Mouse (Mus musculus) myocyte (in vitro differentiated cells): ENCODE measurements around the gene Dnajb6. TPM values are rescaled to one million over a fixed set of nuclear protein-coding genes. Genes with fewer than 3 reads are reported as not detected.
A peak's percentile ranks its signal among the peaks of the same experiment; 100 is the strongest.

Experiments used
- H3K27me3 ChIP-seq: one replicate; pipeline ENCODE4 v1.6.1; 2011; ENCODE audit not compliant: control insufficient read depth, insufficient read depth, insufficient read length
- H3K36me3 ChIP-seq: one replicate; pipeline ENCODE4 v1.6.1; 2011; ENCODE audit not compliant: control insufficient read depth, insufficient read depth
- H3K4me2 ChIP-seq: one replicate; pipeline ENCODE4 v1.6.1; 2011; ENCODE audit warnings: low read depth, control low read depth
- H3K4me3 ChIP-seq: one replicate; pipeline ENCODE4 v1.5.1; 2011; ENCODE audit warnings: mild to moderate bottlenecking, control low read depth, moderate library complexity
- H3K79me2 ChIP-seq: one replicate; pipeline ENCODE4 v1.6.1; 2011; ENCODE audit not compliant: control insufficient read depth, insufficient read depth
- H3ac ChIP-seq: one replicate; pipeline ENCODE4 v1.6.1; 2011; ENCODE audit not compliant: control insufficient read depth, insufficient read length
- CEBPB ChIP-seq: IDR thresholded peaks from 2 replicates; pipeline ENCODE4 v1.6.1; 2011; ENCODE audit warnings: mild to moderate bottlenecking, moderate library complexity; ENCODE audit not compliant: poor library complexity, insufficient read depth, severe bottlenecking
- E2F4 ChIP-seq: IDR thresholded peaks from one replicate; pipeline ENCODE4 v1.6.1; 2011; ENCODE audit warnings: mild to moderate bottlenecking, control low read depth, moderate library complexity; ENCODE audit not compliant: insufficient read depth
- MAX ChIP-seq: IDR thresholded peaks from one replicate; pipeline ENCODE4 v1.6.1; 2011; ENCODE audit warnings: low read depth, mild to moderate bottlenecking, control low read depth
- MYOD1 ChIP-seq, 3 experiments: IDR thresholded peaks; one replicate each; pipeline ENCODE4 v1.6.1; 2011; ENCODE audit warnings: control low read depth in 2 of 3, low read depth in 2 of 3, mild to moderate bottlenecking in 2 of 3, moderate library complexity in 1 of 3; ENCODE audit not compliant: insufficient read length in 2 of 3, control insufficient read depth in 1 of 3
- MYOG ChIP-seq, 3 experiments: IDR thresholded peaks; one replicate each; pipeline ENCODE4 v1.6.1; 2011; ENCODE audit warnings: control low read depth in 2 of 3, low read depth in 2 of 3, mild to moderate bottlenecking in 2 of 3; ENCODE audit not compliant: insufficient read length in 2 of 3, control insufficient read depth in 1 of 3, insufficient read depth in 1 of 3
- POLR2A ChIP-seq: IDR thresholded peaks from one replicate; pipeline ENCODE4 v1.6.1; 2011; ENCODE audit warnings: low read depth, mild to moderate bottlenecking, control low read depth, moderate library complexity; ENCODE audit not compliant: insufficient read length
- POLR2AphosphoS2 ChIP-seq: IDR thresholded peaks from one replicate; pipeline ENCODE4 v1.6.1; 2011; ENCODE audit warnings: low read depth, control low read depth; ENCODE audit not compliant: insufficient read length
- REST ChIP-seq: IDR thresholded peaks from one replicate; pipeline ENCODE4 v1.6.1; 2011; ENCODE audit warnings: mild to moderate bottlenecking, control low read depth, moderate library complexity; ENCODE audit not compliant: insufficient read depth, insufficient read length
- SRF ChIP-seq: IDR thresholded peaks from one replicate; pipeline ENCODE4 v1.6.1; 2011; ENCODE audit warnings: low read depth; ENCODE audit not compliant: control insufficient read depth, insufficient read length
- TCF12 ChIP-seq: IDR thresholded peaks from one replicate; pipeline ENCODE4 v1.6.1; 2011; ENCODE audit warnings: mild to moderate bottlenecking, control low read depth; ENCODE audit not compliant: poor library complexity, insufficient read depth, severe bottlenecking
- TCF3 ChIP-seq: IDR thresholded peaks from one replicate; pipeline ENCODE4 v1.6.1; 2011; ENCODE audit warnings: low read depth, control low read depth; ENCODE audit not compliant: insufficient read length
- USF1 ChIP-seq: IDR thresholded peaks from one replicate; pipeline ENCODE4 v1.6.1; 2011; ENCODE audit warnings: low read depth, mild to moderate bottlenecking, control low read depth, moderate library complexity
- polyA plus RNA-seq: library from polyadenylated mRNA; unstranded; fragments of >200 nt; fragmentation: generic; extraction: Trizol; gene quantifications from one replicate; pipeline ENCODE4 v1.2.1, GENCODE M21; 2012; ENCODE audit warnings: missing spikeins

Dnajb6 gene
- polyA plus RNA-seq, 1 experiment: 75.2 TPM

GRCm38 (mm10) chr5:29862388-29862787 is 126.9 kb downstream of the Dnajb6 start:
- Histone ChIP-seq H3ac (no peak overlapping the region), H3K79me2 (no peaks in the 10 kb centered on the region), H3K27me3 (no peaks in the 10 kb centered on the region), H3K4me2 (no peak overlapping the region), H3K36me3 (no peaks in the 10 kb centered on the region), H3K4me3 (no peak overlapping the region)
- TF ChIP-seq USF1 (no peak), MAX (no peak), REST (no peak), POLR2AphosphoS2 (no peak), MYOD1 (IDR thresholded peaks at IDR 0.05; ENCODE audit: control insufficient read depth in 1 of 3, insufficient read length in 2 of 3, low read depth in 2 of 3) (no peak), TCF3 (no peak), MYOG (IDR thresholded peaks at IDR 0.05; ENCODE audit: control insufficient read depth in 1 of 3, insufficient read depth in 1 of 3, insufficient read length in 2 of 3, low read depth in 2 of 3) (no peak), POLR2A (no peak), TCF12 (no peak), CEBPB (no peak), SRF (no peak), E2F4 (no peak)

DNA sequence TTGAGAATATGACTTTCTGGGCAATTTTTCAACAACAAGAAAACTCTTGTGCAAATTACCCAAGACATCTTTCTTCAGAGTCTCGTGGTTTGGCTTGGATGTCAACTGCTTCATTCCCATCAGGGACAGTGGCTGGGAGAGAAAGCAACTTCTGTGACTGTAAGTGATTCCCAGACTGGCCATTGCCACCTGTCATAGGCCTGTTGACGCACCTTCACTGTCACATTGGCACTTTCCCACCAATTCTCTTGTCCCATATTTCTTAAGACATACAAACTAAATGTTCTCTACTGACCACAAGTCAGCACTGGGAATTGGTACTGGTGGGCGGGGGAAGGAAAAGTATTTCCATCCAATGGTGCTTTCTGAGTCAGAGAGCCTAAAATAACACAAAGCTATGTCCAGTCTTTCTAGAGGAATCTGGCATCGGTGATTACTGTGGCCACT is 128.8 kb downstream of the Dnajb6 start:
- H3K4me2 ChIP-seq: peak overlapping the region; percentile 69
- peak in 2 of 3 experiments; percentile 45 to 83 for TF ChIP-seq MYOD1 (IDR thresholded peaks at IDR 0.05; ENCODE audit: control insufficient read depth in 1 of 3, insufficient read length in 2 of 3, low read depth in 2 of 3)
- no peak for TF ChIP-seq E2F4
- no peak for TF ChIP-seq REST
- no peak for TF ChIP-seq TCF3
- TF ChIP-seq TCF12: no peak
- TF ChIP-seq USF1: no peak
- no peak for TF ChIP-seq SRF
- peak; percentile 56 for TF ChIP-seq CEBPB
- TF ChIP-seq POLR2A: no peak
- no peak for TF ChIP-seq MAX
- TF ChIP-seq MYOG (IDR thresholded peaks at IDR 0.05; ENCODE audit: control insufficient read depth in 1 of 3, insufficient read depth in 1 of 3, insufficient read length in 2 of 3, low read depth in 2 of 3): peak in 1 of 3 experiments; percentile 20
- no peak for TF ChIP-seq POLR2AphosphoS2
- no peak overlapping the region for H3ac ChIP-seq
- no peaks in the 10 kb centered on the region for H3K36me3 ChIP-seq
- H3K4me3 ChIP-seq: no peak overlapping the region
- no peaks in the 10 kb centered on the region for H3K79me2 ChIP-seq
- no peaks in the 10 kb centered on the region for H3K27me3 ChIP-seq

DNA sequence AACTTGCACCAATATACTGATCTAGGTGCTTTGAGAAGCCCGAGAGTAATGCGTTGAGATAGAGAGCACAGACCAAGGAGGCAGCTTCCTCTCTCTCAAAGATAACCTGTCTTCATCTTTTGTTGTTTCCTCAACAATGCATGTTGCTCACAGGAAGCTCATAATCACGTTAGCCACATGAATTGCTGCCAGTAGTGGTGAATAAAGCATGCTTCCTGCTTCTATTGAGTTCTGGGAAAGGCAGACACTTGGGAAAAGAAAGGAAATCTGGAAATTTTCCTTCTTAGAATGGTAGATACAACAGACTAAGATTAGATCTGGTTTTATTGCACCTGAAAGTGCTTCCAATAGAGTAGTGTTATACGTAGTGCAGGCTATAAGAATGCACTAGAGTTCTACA is 129.5 kb downstream of the Dnajb6 start:
- TF ChIP-seq CEBPB (no peak), MAX (no peak), TCF12 (no peak), MYOG (IDR thresholded peaks at IDR 0.05; ENCODE audit: control insufficient read depth in 1 of 3, insufficient read depth in 1 of 3, insufficient read length in 2 of 3, low read depth in 2 of 3) (no peak), MYOD1 (IDR thresholded peaks at IDR 0.05; ENCODE audit: control insufficient read depth in 1 of 3, insufficient read length in 2 of 3, low read depth in 2 of 3) (no peak), TCF3 (no peak), POLR2AphosphoS2 (no peak), POLR2A (no peak), REST (no peak), SRF (no peak), USF1 (no peak), E2F4 (no peak)
- Histone ChIP-seq H3K27me3 (no peaks in the 10 kb centered on the region), H3K4me3 (no peak overlapping the region), H3K79me2 (no peaks in the 10 kb centered on the region), H3ac (no peak overlapping the region), H3K36me3 (no peaks in the 10 kb centered on the region), H3K4me2 (peak overlapping the region; percentile 69)

Other genes starting within 250 kb of the Dnajb6 start
- gene Ube3c, start 166.4 kb upstream of the Dnajb6 start, polyA plus RNA-seq: 28.9 TPM
- gene Gm5129, start 248 bp downstream of the Dnajb6 start, polyA plus RNA-seq: 0.40 TPM